Mouse (Mus musculus): ENCODE data around the gene Lrrc72.

DNA sequence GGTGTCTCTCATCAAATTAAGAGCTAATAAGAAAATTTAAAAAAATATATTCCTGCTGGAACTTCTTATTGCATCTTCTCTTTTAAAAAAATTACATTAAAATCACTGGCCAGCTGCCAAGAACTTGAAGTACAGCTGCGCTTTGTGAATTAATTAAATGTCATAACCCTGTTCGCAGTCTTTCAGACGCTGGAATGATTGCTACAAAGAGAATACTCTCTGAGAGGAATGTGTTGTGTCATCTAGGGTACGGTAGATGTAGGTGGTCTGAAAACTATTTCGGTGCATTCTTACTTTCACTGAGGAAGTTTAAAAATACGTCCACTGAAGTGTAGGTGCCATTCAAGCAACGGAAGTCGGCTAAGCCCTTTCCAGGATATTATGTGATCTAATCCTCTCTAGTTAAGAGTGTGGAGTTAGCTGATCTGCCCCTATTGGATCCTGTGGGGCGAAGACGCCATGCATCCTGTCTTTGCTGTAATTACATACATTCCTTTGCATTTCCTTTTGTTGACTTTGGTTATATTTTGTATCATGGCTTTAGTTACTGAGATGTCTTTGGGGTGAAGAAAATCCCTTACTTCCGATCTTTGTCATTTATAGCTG, 9.0 kb upstream of the Lrrc72 start:
- TF ChIP-seq HCFC1 (IDR thresholded peaks at IDR 0.05; ENCODE audit: low read depth, low read length) (no peak), EP300 (IDR thresholded peaks at IDR 0.05; ENCODE audit: low read length) (no peak), CTCF (conservative IDR thresholded peaks at IDR 0.05 in 1 of 2, IDR thresholded peaks at IDR 0.05 in 1 of 2; ENCODE audit: low read depth in 2 of 2, low read length in 2 of 2) (no peak), MEF2A (IDR thresholded peaks at IDR 0.05; ENCODE audit: borderline replicate concordance, low read depth, low read length) (no peak), POLR2AphosphoS2 (IDR thresholded peaks at IDR 0.05; ENCODE audit: low read depth, low read length) (no peak), POLR2A (IDR thresholded peaks at IDR 0.05; ENCODE audit: low read depth, low read length) (no peak), UBTF (IDR thresholded peaks at IDR 0.05; ENCODE audit: low read depth, low read length) (no peak)
